Comparison of ENCODE assay signal across 8 mouse cellular contexts in the genomic region with DNA sequence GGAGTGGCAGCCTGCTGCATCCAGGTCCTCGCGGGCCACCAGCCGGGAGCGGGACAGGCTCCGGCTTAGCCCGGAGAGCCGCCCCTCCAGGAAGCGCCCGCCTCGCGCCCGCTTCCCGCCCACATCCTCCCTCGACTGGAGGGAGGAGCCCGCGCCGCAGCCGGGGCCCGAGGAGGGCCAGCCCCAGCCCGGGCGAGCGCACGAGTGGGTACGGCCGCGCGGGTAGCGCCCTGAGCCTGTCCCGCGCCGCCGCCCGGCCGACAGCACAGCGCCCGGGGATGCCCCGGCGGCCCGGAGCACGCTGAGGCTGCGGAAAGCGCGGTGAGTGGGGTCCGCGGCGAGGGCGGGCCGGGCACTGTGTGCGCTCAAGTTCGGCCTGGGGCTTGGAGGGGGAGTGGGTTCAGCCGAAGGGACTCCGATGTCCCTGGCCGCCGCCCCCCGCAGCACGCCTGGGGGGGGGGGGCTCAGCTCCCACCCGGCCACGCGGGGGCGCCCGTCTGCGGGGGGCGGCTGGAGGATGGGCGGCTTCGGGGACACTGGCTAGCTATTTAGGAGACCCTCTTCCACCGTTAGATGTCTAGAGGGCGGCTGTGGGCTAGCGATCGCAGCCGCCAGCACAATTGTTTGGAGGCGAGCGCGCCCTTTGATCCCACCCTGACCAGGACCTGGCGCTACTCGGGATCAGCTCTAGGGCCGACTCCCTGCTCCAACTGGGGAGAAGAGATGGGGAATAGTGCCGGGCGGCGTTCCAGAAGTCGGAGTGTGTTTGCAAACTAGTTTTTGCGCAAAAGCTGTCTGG. TPM values are rescaled to one million over a fixed set of nuclear protein-coding genes. Genes with fewer than 3 reads are reported as not detected.
DNase-seq lines count a peak whose midpoint lies in the region; ATAC-seq lines count a peak whose summit lies in the region.

A gene (plus strand): TSS at position 118 of the 799 bp plus-strand sequence.

- H3K4me1 ChIP-seq in forebrain, embryonic 15.5 days, result peaks cover 45% of the 10 kb centered on the region
- H3K4me1 ChIP-seq in neural tube, embryonic 14.5 days (ENCODE audit: control insufficient read depth, insufficient read depth, low read length), result peaks cover 3% of the 10 kb centered on the region

- H3K9ac ChIP-seq in forebrain, embryonic 15.5 days (replicated peaks), result peak within 1 kb of the TSS; percentile 71
- H3K9ac ChIP-seq in neural tube, embryonic 14.5 days (replicated peaks; ENCODE audit: low read depth, low read length), result peak within 1 kb of the TSS; percentile 65

- peak within 1 kb of the TSS; percentile 93 for H3K4me2 ChIP-seq in forebrain, embryonic 15.5 days (replicated peaks)
- peak within 1 kb of the TSS; percentile 86 for H3K4me2 ChIP-seq in neural tube, embryonic 14.5 days (ENCODE audit: low read depth, low read length)

- H3K9me3 ChIP-seq in forebrain, embryonic 15.5 days, result no peaks in the 10 kb centered on the region
- no peaks in the 10 kb centered on the region for H3K9me3 ChIP-seq in neural tube, embryonic 14.5 days (ENCODE audit: control insufficient read depth, low read length)

- no peaks in the 10 kb centered on the region for H3K36me3 ChIP-seq in forebrain, embryonic 15.5 days
- no peaks in the 10 kb centered on the region for H3K36me3 ChIP-seq in neural tube, embryonic 14.5 days (ENCODE audit: control insufficient read depth, insufficient read depth, low read length)

- H3K27ac ChIP-seq in forebrain, embryonic 15.5 days (replicated peaks), result peak within 1 kb of the TSS; percentile 45
- peak within 1 kb of the TSS; percentile 48 for H3K27ac ChIP-seq in neural tube, embryonic 14.5 days (ENCODE audit: low read depth, low read length)

- peak within 1 kb of the TSS; percentile 66 for H3K4me3 ChIP-seq in forebrain, embryonic 15.5 days
- peak within 1 kb of the TSS; percentile 51 for H3K4me3 ChIP-seq in neural tube, embryonic 14.5 days (ENCODE audit: low read depth, low read length)

- WGBS in forebrain, embryonic 15.5 days, result under 1% methylated on average over 81 of the region's 81 CpGs
- WGBS in neural tube, embryonic 14.5 days, result under 1% methylated on average over 66 of the region's 81 CpGs

- peak; percentile 86 to 91 for DNase-seq in adrenal gland, postnatal 36 days
- peak; percentile 83 to 85 for DNase-seq in heart, postnatal 14 days
- DNase-seq in kidney, postnatal 4 days, result peak; percentile 76 to 82
- DNase-seq in lung, adult 18-20 months, result peak; percentile 75 to 77
- peak; percentile 40 to 54 for DNase-seq in thymus, adult 18-20 months

- H3K27me3 ChIP-seq in forebrain, embryonic 15.5 days, result no peaks in the 10 kb centered on the region
- peaks cover 5% of the 10 kb centered on the region for H3K27me3 ChIP-seq in neural tube, embryonic 14.5 days (ENCODE audit: control insufficient read depth, insufficient read depth, low read length)

- intact Hi-C loops in heart, postnatal 14 days (cut with DNase I), result no loop called here

- ATAC-seq in CD4-positive, CD25-positive, alpha-beta regulatory T cell, adult 4 months, result peak; percentile 89
- peak; percentile 85 for ATAC-seq in forebrain, embryonic 15.5 days (replicated peaks)
- ATAC-seq in neural tube, embryonic 14.5 days (ENCODE audit: low read depth), result peak; percentile 80; the same call in 1 of the 2 replicates

RNA-seq across cellular contexts. Expression of the gene that starts here (rescaled TPM):
- under 1 TPM; 0.39 to 0.92 TPM for polyA plus RNA-seq in CD4-positive, CD25-positive, alpha-beta regulatory T cell, adult 4 months (2017; shearing (Covaris generic))
- total RNA-seq in adrenal gland, postnatal 36 days (2021), result 10 to 100 TPM; 12.9 to 18.3 TPM
- polyA plus RNA-seq in forebrain, embryonic 15.5 days (2015; fragmentation: Nextera tagmentation; extraction: Ambion mirVana), result 22.4 and 24.8 TPM in 2 replicates
- total RNA-seq in heart, postnatal 14 days (2021), result 1 to 10 TPM; 5.3 to 5.8 TPM
- polyA plus RNA-seq in neural tube, embryonic 14.5 days (2014; fragmentation: Nextera tagmentation; extraction: Ambion mirVana), result 27.2 and 33.7 TPM in 2 replicates

Comparison
In these comparisons a context has a peak if more than half of its experiments do, and no peak if none do; other contexts are left out.
1. Peak in every context shown above with its lines: DNase-seq, ATAC-seq, H3K4me3 ChIP-seq and H3K27ac ChIP-seq.
2. RNA of the gene that starts here (polyA plus RNA-seq): 27.2 to 33.7 TPM in neural tube, embryonic 14.5 days and 22.4 to 24.8 TPM in forebrain, embryonic 15.5 days; 0.39 to 0.92 TPM in CD4-positive, CD25-positive, alpha-beta regulatory T cell, adult 4 months; every median in the first group is over 10 times any median in the second.
3. Peak in ATAC-seq in CD4-positive, CD25-positive, alpha-beta regulatory T cell, adult 4 months; RNA of the gene not detected or under 1 TPM.